Mouse (Mus musculus) megakaryocyte-erythroid progenitor cell, adult 5 weeks (primary cell): ENCODE data around the gene Tshb. TPM values are rescaled to one million over a fixed set of nuclear protein-coding genes. Genes with fewer than 3 reads are reported as not detected.

ENCODE experiments used
- polyA plus RNA-seq: library from polyadenylated mRNA; stranded (reverse); fragments of >175 nt; gene quantifications from 2 replicates; pipeline ENCODE4 v1.2.3, GENCODE M21; 2012

Tshb gene
- not detected in 2 replicates for polyA plus RNA-seq

GRCm38 (mm10) chr3:102782618-102783017, at the start of gene Tshb:
Tshb (minus strand) TSS chr3:102782718.

GRCm38 (mm10) chr3:102734313-102735030, 48.0 kb downstream of the Tshb start, which contains the start of gene Tspan2:
Tspan2 (plus strand) TSS chr3:102734529.

Other genes starting within 250 kb of the Tshb start
- 1.1 and 1.2 TPM in 2 replicates for gene Tspan2, start 48.2 kb downstream of the Tshb start, polyA plus RNA-seq
- not detected in 2 replicates for gene Sycp1, start 153.4 kb upstream of the Tshb start, polyA plus RNA-seq
- not detected in 2 replicates for gene Nr1h5, start 181.4 kb upstream of the Tshb start, polyA plus RNA-seq
- 2.9 TPM in 2 replicates for gene Sike1, start 213.0 kb upstream of the Tshb start, polyA plus RNA-seq
- 12.4 and 12.7 TPM in 2 replicates for gene Csde1, start 237.7 kb upstream of the Tshb start, polyA plus RNA-seq